Mouse (Mus musculus) lung, adult 2 months (tissue): Measurements from ENCODE around the gene Tmem141.

ENCODE experiments used
- CTCF ChIP-seq: fragments of 200-500 bp; IDR thresholded peaks from 2 replicates; pipeline ENCODE4 v1.5.1; 2011; ENCODE audit warnings: mild to moderate bottlenecking, low read length, control low read depth; ENCODE audit not compliant: insufficient read depth
- POLR2A ChIP-seq: fragments of 200-500 bp; IDR thresholded peaks from 2 replicates; pipeline ENCODE4 v1.6.1; 2011; ENCODE audit warnings: low read depth, mild to moderate bottlenecking, control low read depth, low read length, borderline replicate concordance; ENCODE audit errors: extremely low read depth

DNA sequence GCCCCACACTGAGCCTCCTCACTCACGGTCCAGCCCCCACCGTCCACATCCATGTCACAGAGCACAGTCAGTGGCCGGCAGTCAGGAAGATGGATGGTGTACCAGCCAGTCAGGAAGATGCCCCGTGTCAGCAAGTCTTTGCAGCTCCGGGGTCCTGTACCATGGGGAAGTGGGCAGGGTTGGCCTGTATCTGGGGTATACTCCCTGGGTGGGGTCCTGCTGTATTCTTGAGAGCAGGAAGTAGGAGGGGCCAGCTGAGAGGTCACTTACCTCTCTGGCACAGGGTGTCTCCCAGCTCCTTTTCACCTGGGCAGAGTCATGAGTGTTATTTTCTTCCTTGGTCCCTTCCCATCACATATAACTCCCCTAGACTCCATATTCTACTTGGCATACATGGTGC lies 4.2 kb upstream of the Tmem141 start:
- no peak for TF ChIP-seq CTCF
- no peak for TF ChIP-seq POLR2A
